Mouse (Mus musculus): Measurements from ENCODE around the gene Smarca2. TPM values are rescaled to one million over a fixed set of nuclear protein-coding genes. Genes with fewer than 3 reads are reported as not detected.

The Smarca2 gene
- total RNA-seq, 1 experiment from 2014 or later: 162 TPM

DNA sequence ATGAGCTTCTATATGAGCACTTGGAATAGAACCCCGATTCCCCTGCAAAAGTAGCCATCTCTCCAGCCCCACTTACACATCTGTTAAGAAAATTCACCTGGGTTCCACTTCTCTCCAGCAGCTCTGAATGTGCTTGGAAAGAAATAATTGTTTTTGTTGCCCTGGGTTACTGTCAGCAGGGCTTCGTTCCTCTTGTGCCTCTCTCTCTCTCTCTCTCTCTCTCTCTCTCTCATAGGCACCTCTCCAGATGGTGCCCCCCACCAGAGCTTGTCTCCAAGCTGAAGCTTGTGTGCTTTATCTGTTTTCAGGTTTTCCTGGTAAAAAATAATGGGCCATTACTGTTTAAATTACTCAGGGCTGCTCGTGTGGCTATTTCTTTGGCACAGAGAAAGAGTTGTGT is 74.8 kb downstream of the Smarca2 start:
- no peak for ATAC-seq (ENCODE audit: extremely low read depth, insufficient number of reproducible peaks, low FRiP score, poor library complexity, severe bottlenecking)

DNA sequence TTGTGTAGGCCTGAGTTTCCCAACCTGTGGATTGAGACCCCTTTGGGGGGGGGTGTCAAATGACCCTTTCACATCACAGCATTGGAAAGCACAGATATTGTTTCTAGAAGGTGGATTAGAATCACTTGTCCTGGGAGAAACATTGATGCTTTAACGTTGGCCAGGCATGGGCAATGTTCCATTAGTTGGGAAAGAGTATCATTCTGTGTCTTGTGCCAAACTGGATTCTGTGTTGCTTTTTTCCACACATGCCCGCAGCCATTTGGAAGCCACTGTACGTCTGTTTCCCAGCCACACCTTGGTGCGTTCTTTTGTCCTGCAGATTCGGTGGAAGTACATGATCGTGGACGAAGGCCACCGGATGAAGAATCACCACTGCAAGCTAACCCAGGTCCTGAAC is 76.7 kb downstream of the Smarca2 start:
- ATAC-seq (ENCODE audit: extremely low read depth, insufficient number of reproducible peaks, low FRiP score, poor library complexity, severe bottlenecking): no peak

DNA sequence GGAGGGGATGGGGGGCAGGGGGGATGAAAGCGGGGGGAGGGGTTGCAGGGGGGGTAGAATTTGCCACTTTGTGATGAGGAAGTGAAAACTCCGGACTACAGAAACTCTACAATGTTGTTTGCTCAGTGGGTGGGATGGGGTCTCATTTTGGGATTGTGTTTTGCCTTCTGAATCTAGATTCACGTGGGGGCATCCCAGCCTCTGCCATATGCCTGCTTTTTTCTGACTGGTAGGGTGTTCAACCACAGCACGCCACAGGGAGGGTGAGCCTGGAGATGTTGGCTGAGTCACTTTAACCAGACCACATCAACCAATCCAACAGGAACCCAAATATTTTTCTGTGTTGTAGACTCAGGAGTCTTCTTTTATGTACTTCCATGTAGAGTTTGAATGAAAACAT is 77.3 kb downstream of the Smarca2 start:
- ATAC-seq (ENCODE audit: extremely low read depth, insufficient number of reproducible peaks, low FRiP score, poor library complexity, severe bottlenecking): no peak

DNA sequence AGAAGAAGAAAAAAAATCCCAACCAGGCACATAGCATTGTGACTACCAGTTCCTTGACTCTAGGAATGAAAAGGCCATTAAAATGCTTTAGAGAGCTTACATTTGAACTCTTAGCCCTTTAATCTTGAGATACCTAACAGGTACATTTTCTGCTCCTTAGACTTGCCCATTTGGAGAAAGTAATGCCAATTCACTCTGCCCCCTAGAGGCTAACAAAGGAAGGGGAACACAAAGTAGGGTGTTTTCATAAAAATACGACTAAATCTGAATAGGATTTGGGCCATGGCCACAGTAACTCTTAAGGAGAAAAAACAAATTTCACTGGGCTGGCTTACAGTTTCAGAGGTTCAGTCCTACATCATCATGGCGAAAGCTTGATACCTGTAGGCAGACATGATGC is 77.9 kb downstream of the Smarca2 start:
- no peak for ATAC-seq (ENCODE audit: extremely low read depth, insufficient number of reproducible peaks, low FRiP score, poor library complexity, severe bottlenecking)

DNA sequence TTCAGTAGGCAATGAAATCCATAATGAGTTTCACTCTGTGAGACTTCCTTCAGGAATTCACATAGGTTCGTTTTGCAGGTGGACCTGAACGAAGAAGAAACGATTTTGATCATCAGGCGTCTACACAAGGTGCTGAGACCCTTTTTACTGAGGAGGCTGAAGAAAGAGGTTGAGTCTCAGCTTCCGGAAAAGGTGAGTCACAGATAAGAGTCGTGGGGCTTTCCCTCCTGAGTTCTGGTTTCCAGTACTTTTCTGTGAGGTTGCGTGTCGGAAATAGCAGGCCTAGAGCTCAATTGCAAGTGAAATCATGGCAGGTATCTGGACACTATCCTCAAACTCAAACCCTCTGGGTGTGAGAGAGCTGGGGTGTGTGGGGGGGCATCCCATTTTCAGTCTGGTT is 78.9 kb downstream of the Smarca2 start:
- no peak for ATAC-seq (ENCODE audit: extremely low read depth, insufficient number of reproducible peaks, low FRiP score, poor library complexity, severe bottlenecking)

DNA sequence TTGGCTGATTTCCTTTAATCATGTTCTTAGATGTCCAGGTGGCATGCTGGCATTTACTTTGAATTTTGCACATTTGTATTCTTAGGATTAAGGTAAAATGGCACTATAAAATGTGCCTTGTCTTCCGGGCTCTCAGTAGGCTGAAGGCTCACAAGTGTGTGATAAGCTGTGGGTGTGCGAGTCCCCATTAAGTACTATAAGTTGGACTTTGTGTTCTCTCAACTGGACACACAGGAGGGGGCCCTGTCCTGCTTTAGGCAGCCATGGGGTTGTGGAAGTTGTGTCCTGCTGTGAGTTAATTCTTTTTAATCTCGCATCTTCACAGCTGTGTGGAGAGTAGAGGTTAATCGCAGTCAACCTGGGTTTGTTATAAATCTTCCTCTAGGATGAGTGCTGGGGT is 85.7 kb downstream of the Smarca2 start:
- ATAC-seq (ENCODE audit: extremely low read depth, insufficient number of reproducible peaks, low FRiP score, poor library complexity, severe bottlenecking): no peak

DNA sequence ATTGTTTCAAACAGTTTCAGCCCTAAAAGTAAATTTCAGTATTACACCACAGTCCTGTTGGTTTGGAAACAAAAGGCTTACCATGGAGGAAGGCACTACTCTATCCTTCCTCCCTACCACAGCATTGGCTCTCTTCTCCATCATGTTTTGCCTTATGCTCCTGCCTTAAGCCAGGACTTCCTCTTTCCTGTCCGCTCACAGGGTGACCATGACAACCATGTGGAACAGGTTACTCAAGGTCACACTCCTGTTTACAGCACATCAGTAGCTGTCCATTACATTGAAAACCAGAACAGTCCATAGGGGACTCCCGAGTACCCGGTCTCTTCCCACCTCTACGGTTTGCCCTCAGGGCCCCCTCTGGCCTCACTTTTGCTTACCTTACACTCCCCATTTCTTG is 92.3 kb downstream of the Smarca2 start:
- ATAC-seq (ENCODE audit: extremely low read depth, insufficient number of reproducible peaks, low FRiP score, poor library complexity, severe bottlenecking): peak; percentile 77

DNA sequence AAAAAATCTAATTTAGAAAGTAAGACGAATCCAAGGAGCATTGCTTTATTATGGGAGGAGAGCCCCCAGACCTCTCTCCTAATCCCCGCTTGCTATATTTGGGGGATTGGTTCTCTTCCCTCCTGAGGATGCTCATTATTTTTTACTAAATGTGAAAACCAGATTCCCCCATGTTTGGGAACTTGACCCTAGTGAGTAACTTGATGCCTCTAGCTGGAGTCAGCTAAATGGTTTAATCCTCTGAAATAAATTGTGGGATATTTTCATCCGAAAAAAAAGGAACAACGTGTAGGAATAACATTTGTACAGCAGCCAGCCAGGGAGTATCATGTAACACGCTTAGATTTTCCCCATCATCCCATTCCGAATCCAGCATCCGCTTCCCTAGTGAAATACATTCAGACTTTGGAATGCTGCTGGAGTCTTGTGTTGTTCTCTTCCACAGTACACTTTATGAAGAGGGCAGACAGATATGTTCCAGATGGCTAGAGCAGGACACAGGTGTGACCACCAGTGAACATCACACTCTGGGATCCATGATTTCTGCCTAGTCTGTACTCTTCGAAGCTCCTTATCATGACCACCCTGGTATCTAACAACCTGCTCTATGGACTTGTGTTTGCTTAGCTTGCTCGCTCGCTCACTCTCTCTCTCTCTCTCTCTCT is 99.8 kb downstream of the Smarca2 start:
- ATAC-seq (ENCODE audit: extremely low read depth, insufficient number of reproducible peaks, low FRiP score, poor library complexity, severe bottlenecking): no peak

DNA sequence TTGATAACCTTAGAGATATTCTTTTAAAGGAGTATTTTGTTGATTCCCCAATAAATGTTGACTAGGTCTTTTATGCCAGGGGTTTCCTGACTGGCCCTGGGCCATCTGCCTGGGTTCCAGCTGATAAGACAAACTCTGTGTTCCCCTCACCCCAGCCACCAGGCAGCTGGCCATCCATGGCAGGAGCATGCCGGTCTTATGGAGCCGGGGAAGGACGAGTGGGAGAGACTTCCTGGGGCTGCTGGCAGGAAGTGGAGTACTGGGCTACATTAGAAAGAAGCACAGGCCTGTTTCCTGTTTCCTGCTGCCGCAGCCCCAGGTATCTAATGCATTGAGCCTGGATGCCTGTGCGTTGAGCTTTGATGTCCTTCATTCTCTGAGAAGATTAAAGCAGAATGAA is 102.1 kb downstream of the Smarca2 start:
- ATAC-seq (ENCODE audit: extremely low read depth, insufficient number of reproducible peaks, low FRiP score, poor library complexity, severe bottlenecking): no peak

DNA sequence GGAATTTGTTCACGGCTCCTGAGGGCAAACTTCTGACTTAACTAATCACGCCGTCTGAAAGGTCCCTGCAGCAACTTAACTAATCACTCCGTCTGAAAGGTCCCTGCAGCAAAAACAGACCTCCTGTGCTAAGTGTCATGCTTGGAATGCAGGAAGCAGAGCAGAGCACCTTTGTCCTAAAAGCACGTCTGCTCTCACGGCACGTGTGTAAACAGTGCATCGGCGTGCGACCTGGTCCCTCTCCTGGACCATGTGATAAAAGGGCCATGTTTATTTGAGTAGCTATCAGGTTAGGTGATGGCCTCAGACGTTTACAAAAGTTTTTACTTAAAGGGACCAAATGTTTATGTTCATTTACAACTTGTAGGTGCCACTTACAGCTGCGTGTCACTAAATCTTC is 104.2 kb downstream of the Smarca2 start:
- ATAC-seq (ENCODE audit: extremely low read depth, insufficient number of reproducible peaks, low FRiP score, poor library complexity, severe bottlenecking): no peak

DNA sequence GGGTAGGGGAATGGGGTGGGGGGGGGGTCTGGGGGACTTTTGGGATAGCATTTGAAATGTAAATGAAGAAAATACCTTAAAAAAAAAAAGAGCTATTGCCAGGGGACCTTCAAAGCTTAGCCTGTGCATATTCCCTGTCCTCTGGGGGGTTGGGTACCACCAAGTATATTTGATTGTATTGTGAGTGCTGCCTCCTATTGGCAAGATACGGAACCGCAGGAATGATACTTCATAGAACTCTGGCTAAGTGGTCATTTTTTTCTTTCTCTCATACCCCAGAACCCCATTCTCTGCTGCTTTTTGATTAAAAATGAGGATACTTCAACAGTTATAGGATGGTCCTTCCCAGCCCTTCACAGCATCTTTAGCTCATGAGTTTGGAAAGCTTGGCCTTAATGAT is 106.4 kb downstream of the Smarca2 start:
- no peak for ATAC-seq (ENCODE audit: extremely low read depth, insufficient number of reproducible peaks, low FRiP score, poor library complexity, severe bottlenecking)

DNA sequence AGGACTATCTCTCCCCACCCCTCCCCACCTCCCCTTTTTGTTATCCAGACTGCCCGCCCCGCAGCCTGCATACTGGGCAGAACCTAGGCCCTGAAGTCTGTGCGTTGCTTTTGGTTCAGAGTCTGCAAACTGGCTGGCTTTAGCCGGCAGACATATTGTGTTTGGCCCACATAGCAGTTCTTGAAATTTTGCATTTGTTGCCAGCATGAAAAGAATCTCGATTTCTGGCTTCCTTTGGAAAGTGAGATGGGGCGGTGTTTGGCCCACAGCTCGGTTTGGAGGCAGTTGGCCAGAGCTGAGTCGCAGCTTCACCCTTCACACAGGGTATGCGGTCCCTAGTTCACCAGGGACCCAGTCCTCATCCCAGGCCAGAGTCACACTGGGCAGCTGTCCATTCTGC is 111.4 kb downstream of the Smarca2 start:
- no peak for ATAC-seq (ENCODE audit: extremely low read depth, insufficient number of reproducible peaks, low FRiP score, poor library complexity, severe bottlenecking)

DNA sequence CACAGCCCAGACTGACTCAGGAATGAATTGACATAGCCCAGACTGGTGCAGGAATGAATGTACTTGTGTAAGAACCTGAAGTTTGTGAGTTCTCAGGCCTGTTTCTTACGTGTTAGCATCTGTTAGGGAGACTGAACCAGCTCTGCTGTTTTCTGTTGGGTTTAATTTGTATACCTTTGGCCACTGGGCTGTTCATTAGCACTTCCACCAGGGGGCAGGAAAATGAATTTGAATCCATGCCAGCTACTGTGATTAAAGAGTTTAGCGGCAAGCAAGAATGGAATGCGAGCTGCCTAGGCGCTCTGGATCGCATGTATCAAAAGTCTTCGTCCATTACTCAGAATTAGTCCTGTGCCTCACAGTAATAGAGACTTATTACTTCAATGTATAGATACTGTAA is 113.4 kb downstream of the Smarca2 start:
- peak; percentile 44; the same call in 1 of the 2 replicates for ATAC-seq (ENCODE audit: extremely low read depth, insufficient number of reproducible peaks, low FRiP score, poor library complexity, severe bottlenecking)

DNA sequence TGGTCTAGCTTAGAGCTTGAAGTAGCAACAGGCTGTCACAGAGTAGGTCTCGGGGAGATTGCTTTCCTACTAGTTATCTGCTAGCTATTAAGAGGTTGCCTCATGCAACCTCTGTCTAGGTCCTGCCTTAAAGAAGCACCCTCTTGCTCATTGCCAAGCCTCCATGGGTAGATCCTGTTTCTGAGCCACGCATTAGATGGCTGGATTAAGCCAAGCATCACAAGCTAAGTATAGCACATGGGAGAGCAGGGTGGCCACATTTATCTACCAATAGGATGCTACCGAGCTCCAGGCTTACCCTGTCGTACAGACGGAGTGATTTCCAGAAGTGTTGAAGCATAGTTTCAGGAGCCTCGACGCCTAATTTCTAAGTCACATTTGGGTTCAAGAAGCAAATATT is 114.3 kb downstream of the Smarca2 start:
- ATAC-seq (ENCODE audit: extremely low read depth, insufficient number of reproducible peaks, low FRiP score, poor library complexity, severe bottlenecking): no peak

DNA sequence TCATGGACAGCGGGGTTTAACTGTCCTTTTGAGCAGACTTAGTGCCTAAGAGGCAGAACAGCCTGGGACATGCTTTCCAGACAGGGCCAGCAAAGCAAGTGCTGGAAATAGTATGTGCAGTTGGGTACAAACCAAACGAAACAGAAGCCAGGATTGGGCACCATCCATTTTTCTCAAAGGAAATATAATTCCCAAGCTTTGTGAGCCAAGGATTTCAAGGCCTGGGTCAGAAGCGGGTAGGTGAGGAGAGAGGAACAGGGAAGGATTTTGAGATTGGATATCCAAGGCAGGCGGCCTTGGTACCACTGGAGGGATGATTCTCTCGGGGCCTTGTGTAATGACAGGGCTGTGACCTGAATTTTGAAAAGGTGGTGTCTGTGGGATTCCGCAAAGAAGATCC is 116.9 kb downstream of the Smarca2 start:
- no peak for ATAC-seq (ENCODE audit: extremely low read depth, insufficient number of reproducible peaks, low FRiP score, poor library complexity, severe bottlenecking)

DNA sequence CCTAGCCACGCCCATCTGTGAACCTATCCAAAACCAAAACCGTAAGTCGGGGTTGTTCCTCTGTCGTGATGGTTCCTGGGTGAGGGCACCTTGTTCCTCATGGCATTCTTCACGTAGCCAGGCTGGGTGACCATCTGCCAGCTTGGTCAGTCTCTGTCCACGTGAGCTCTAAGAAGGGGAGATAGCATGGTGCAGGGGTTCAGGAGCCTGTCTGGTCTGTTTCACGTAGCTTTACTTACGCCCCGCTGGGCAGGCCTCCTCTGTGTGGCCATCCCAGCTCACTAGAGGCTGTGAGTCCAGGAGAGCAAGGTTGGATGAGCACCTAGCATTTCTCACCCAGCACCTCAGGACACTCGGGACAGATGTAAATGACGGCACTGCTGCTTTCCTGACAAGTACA is 119.0 kb downstream of the Smarca2 start:
- ATAC-seq (ENCODE audit: extremely low read depth, insufficient number of reproducible peaks, low FRiP score, poor library complexity, severe bottlenecking): no peak

DNA sequence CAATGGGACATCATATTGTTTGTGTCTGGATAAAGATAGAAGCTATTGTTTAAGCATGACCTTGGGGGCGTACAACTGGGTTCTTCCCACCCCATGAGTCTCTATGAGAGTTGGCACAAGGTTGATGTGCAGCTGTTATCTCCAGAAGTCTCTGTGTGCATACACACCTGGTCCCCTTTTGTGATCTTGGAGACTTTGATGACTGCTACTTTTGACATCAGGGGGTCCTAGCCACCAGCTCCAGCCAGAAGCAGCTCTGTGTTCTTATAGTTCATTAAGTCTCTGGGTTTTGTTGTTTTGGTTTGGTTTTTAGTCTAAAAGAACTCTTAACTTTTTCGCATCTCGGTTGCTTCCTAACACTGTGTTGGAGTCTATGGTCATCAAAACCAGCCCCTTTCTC is 119.8 kb downstream of the Smarca2 start:
- ATAC-seq (ENCODE audit: extremely low read depth, insufficient number of reproducible peaks, low FRiP score, poor library complexity, severe bottlenecking): no peak

DNA sequence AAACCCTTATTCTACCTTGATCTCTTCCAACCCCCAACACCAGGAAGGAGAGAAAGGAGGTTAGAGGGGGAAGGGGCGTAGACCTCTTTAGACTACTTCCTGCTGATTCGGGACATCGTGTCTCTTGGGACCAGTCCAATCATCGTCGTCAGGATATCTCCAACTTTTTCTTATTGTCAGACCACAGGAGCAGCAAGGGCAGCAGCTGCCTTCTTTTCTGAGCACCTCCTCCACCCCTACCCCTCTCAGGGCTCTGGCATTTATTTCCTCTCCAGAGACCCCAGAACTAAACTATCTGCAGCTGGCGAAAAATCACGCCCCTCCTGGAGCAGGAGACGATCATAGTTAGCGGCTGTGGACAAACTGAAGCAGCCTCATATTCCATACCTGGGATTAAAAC is 122.9 kb downstream of the Smarca2 start:
- ATAC-seq (ENCODE audit: extremely low read depth, insufficient number of reproducible peaks, low FRiP score, poor library complexity, severe bottlenecking): no peak

DNA sequence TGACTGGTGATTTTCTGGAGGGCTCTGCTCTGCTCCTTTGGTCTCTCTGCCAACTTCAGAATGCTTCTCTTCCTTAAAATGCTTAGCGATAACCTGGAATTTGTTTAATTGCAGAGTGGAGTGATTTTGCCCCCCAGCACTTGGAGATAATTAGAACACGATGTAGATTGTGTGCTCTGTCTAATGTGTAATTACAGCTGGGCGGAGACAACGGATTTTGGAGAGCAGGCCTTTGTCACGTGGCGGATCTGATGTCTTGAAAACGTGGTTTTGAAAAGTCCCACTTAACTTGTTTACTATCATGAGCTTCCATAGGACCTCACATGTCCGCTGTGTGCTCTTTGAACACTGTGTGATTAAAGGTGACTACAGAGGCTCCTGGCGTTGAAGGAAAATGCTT is 125.6 kb downstream of the Smarca2 start:
- ATAC-seq (ENCODE audit: extremely low read depth, insufficient number of reproducible peaks, low FRiP score, poor library complexity, severe bottlenecking): no peak

DNA sequence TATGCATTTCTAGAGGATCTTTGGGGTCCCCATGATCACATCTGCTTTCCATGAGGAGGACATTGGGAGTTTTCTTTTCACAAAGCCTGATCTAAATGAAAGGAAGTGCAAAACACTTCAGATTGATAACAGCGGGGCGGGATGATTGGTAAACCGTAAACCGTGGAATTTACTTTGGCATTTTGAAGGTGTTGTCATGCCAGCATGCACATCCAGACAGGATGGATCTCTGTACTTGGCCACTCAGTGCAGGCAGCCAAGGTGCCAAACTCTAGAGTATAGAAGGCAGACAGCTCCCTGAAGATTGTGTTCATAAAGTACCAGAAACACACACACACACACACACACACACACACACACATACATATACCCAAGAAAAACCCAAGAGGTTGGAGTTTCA is 126.3 kb downstream of the Smarca2 start:
- ATAC-seq (ENCODE audit: extremely low read depth, insufficient number of reproducible peaks, low FRiP score, poor library complexity, severe bottlenecking): no peak

DNA sequence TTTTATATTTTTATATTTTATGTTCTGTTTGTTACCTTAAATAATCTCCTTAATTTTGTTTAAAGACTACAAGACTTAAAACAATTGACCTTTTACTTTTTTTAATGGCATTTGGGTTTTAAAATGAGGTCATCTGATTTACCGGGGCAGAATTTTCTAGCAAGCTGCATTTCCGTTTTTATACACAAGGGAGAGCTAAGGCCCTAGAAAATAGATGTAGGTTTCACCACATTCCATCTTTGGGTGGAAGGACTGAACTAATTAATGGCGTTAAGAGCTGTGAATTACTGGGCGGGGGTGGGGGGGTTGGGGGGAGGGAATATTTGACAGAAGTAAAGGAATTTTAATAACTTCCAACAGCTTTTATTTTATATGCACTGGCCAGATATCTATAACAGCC is 127.0 kb downstream of the Smarca2 start:
- no peak for ATAC-seq (ENCODE audit: extremely low read depth, insufficient number of reproducible peaks, low FRiP score, poor library complexity, severe bottlenecking)
